Mouse (Mus musculus) lung, postnatal 4 days (tissue): ENCODE measurements at regions not wholly inside any gene's neighbourhood (a gene's known extent, or its start where the extent isn't known, plus 50 kb on each side); places are given as distances from the start of the nearest gene placed in this dataset.
"Not testable (repeated sequence)": the region's sequence is repeated elsewhere in the genome, so short reads cannot be mapped to it uniquely, and the experiment has no call there.

Experiments
- DNase-seq, 2 experiments: peaks; one replicate each; pipeline ENCODE4 v3.0.0; 2021

DNA sequence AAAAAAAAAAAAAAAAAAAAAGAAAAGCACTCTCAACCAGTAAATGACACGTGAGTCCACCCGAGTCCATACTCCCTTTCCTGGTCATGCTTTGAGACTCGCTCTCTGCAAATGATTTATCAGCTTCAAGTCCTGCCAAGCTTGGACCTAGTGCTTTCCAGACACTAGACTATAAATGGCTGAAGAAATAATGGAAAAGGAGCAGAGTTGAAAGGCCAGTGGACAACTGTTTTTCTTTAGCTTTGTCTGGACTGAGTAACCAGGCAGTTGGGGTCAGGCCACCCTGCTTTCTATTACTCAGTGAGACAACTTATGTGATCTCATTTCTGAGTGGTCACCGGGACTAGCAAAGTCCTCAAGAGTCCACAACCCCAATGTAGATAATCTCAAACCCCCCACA is 112.9 kb downstream of the Kcns3 start:
- DNase-seq: no peak

DNA sequence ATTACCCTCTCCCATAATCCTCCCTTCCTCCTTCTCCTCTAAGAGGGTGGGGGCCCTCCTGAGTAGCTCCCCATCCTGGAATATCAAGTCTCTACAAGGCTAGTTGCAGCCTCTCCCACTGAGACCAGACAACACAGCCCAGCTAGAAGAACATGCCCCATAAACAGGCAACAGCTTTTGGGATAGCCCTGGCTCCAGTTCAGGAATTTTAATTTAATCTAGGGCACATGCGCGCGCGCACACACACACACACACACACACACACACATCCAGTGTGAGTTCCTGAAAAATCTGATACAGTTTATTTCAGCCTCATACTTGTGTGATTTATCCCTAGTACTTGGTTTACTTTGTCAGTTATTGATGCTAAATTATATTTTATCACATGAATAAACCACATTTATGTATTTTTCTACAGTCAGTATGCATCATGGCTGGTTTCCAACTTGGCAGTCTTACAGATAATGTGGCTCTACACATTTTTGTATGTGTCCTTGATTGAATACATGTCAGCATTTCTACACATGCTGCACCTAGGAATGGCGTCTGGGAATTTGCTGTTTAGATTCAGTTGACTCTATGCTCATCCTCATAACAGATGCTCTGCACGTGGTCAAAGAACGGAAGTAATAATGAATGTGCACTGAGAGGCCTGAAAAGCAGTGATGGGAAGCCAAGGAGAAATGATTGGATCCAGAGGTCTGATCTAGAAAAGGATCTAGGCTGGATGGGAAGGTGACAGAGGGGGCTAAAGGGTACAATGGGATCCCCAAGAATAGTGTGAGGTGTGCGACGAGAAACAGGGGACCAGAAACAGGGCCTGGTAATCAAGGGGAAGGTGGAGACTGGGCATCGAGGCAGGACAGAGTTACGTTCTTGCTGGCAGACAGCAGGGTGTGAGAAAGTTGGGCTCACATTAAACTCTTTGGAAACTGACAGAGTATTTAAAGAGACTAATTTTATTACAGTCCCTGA is 130.0 kb downstream of the Kcns3 start:
- DNase-seq: peak in 1 of 2 experiments; percentile 21

DNA sequence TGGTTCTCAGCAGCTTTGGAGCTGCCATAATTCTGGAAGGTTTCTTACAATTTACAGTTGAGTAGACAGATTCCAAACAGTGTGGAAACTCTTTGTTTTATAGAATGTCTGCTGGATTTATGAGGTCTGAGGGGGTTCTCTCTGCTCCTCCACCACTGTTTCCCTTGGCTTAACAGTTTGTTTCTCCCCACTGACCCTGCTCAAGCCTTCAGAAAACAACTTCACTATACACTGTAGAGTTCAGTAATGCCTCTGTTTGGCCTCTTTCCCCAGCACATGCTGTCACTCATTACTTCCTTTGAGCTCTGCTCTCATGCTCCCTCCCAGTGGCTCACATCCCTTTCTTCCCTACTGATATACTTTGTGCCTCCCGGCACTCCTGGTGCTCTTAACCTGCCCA is 139.7 kb downstream of the Kcns3 start:
- no peak for DNase-seq

DNA sequence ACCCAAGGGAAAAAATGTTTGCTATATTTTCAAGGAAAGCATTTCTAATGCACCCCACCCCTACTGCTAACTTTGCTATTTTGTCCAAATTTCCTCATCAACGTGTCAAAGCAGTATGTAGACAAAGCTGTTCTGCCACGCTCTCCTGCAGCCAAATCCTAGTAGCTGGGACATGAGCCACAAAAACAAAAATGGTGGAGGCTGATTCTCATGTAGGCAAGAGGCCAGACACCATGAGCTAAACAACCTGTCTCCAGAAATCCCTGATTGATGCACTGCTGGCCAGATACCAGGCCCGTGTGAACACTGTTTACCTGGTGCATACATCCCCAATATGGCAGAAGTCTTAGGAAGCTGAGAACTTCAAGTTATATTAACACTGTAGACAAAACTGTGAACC is 166.6 kb downstream of the Kcns3 start:
- DNase-seq: no peak

DNA sequence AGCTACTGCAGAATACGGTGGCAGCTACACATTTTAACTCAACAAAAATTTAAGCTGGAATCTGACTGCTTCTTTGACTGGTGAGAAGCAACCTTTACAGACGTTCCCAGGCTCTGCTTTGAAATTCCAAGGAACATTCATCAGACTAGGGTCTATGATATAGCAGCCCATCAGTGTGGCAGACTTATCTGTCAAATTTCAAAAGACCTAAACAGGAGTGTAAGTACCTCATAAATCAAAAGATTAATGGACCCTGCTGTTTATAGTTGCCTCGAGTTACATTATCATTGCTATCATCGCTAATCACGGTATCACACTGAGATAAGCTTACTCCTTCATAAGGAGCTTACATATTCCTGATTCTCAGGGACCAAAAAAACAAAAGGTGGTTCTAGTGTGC is 201.7 kb downstream of the Kcns3 start:
- no peak for DNase-seq

DNA sequence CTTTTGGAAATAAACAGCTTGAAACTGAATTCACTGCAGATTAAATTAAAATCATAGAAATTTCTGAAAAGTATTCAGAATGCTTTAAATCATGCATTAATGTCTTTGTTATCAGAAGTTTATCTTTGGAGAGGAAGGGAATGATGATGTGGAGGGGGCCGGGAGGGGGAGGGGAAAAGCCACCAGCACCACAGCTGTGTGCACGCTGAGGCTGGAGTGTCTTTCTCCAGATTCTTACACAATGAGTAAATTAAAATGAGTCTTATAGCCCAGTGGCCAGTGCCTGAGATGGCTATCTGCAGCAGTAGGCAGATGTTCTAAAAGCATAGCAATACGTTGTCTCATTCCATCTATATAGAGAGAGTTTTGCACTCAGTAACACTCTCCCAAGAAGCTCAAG is 209.8 kb downstream of the Kcns3 start:
- no peak for DNase-seq

DNA sequence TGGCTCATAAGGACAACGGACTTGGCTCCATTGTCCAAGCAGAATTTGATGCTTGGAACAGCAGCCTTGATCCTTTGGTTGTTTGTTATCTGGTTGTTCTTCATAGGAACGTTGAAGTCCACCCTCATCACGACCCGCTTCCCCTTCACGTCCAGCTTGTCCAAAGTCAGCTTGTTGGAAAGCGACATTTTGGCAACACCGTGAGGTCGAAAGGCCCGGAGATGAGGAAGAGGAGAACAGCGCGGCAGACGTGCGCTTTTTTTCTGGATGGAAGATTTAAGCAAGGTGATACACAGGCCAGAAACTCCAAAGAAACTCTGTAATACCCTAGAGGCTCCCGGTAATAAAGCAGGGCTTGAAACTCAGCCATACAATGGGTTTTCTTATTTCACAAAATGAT is 250.8 kb downstream of the Kcns3 start:
- not testable (repeated sequence) for DNase-seq

DNA sequence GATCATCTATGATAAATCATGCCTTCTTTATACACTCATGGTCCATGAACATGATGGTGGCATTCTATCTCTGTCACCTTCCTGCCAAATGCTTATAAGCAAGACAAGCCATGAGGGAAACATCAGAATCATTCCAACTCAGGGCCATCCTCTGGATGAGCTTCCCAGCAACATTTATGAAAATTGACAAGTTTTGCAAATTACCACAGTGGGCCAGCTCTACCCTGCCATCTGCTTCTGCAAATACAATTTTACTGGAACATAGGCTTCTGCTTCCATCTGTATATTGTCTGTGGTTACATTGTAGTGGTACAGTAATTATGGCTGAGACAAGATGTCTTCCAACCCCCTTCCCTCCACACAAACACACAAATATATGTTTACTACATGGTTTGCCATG is 272.1 kb downstream of the Kcns3 start:
- no peak for DNase-seq

DNA sequence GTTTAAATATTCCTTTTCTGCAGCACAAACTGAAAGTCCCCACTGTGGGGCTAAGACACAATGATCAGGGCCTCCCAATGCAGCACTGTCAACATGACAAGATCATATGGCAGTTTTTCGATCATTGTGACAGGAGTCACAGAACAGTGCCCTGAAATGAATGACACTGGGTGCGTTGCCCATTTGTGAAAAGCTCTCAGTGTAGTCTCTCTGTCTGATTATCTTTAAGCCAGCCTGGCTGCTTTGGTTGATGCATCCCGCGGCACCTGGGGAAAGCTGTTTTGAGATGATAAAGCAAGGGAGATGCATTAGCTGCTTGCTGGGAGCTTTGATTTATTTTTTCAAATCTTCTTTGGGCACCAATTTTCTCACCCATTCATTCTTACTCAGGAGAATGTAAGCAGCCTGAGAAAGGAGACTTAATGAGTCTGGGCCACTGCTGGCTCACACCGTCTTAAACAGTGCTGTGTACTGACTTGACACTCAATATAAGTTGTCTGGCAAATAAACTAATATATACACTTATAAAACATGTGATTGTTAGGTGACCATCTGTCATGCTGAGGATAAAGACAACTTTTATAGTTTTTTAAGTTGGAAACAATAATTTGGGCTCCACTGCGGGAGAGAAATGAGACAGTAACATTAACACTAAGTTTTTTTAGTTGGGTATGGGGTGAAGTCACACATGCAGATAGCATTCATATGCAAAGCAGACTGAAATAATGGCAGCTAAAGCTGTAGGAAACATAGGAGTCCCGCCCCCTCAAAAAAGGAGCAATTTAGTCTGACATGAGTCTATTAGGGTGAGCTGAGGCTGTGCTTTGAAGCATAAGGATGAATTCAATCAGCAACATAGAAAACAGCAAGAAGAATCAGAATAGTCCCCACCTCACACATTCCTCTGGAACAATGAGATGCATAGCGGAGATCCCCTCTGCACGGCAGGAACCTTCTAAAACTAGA is 276.0 kb downstream of the Kcns3 start:
- no peak for DNase-seq

DNA sequence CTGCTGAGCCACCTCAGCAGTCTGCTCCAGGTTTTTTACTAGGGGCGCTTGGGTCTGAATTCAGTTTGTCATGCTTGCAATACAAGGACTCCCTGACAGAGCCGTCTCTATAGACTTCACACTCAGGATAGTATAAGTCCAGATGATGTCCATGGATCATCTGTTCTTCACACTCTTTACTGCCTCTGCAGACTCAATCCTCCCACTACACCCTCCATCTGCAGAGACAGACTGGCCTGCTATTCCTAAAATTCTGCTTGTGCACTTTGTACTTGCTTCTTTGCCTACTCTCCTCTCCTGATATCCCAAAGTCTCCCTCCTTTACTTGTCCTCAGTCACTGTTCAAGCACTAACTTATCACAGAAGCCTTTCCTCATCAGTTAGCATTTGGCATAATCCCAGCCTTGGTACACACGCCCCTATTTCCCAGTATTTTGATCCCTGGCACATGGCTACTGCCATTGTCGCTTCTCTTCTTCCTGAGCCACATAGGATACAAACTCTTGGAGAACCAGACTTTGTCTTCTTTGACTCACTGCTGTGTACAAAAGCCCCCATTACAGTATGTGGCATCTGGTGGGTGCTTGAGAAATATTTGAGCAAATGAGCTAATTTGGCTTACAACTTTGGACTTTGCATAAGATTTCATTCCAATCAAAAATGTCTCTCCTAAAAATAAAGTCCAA is 277.0 kb downstream of the Kcns3 start:
- no peak for DNase-seq

DNA sequence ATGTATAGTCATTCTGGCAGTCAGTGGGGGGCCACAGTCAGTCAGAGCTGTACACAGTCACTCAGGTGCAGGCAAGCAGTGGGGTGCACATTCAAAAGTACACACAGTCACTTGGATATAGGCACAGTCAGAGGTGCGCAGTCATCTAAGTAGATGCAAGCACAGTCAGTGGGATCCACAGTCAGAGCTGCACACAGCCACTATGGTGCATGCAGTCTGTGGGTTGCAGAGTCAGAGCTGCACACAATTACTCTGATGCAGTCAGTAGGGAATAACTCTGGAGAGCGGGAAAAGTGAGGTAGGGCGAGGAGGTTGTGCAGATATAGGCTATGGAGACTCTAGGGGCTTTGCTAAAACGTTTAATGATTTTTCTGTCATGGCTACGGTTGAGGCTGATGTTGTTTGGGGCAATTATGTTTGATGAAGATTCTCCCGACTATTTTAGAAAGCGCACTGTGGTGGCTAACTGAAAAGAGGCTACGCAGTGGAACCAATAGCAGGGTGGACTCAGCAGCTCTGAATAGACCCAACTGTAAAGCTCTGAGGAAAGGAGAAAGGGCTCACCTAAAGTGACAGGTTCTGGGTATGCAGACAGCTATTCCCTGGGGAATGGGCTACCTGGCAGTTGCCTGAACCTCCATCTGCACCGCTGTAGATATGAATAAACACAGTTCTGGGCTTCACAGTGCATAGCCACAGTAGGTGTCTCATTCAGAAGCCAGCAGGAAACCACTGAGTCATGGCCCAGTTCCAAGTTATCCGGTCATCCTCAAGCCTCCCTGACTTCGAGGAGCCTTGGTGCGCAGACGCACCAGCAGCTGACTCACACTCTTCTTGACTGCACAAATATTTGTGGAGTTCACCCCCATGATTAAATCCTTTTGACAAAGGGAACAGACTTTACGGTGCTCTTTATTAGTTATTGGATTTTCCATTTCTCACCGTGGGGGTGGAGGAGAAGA is 282.9 kb downstream of the Kcns3 start:
- DNase-seq: no peak

DNA sequence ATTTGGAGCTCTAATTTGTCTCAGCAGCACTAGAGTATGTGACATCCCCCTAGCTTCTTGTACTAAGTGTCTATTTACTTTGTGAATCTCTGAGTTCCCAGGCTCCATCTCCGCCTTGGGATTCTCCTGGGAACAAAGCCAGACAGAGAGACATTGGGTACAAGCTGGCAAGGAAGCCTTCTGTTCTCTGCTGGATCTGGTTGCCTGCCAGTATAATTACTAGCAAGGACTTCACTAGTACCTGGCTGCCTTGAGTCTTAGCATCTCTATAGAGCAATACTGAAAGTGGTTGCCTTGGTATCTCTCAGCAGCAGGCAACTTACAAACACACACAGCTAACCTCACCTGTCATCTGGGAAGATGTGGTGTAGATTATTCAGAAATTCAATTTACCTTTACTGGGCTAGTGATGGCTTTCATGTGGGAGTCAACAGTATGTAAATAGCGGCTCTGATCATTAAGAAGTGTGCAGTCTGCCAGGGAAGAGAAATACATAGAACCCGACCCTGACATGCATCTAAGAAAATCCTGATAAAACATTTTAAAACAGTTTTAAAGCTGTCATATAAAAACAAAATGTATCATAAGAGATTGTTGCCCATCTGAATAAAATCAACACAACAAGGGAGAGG is 283.8 kb downstream of the Kcns3 start:
- no peak for DNase-seq

DNA sequence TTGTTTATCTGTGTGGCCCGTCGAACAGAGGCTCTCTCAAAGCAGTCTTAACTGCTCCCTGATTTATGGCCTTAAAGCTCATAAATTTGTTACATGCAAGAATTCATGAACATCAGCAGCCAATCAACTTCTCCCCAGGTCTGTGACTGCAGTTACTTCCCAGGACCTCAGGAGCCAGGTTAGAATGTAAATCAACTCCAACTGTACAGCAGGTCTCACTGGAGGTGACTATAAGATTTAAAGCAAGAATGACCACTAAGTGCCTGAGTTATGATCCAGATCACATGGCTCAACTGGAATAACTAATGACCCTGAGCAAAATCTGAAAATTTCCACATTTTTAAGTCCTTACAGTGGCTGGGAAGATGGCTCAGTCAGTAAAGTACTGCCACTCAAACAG is 285.6 kb downstream of the Kcns3 start:
- no peak for DNase-seq

DNA sequence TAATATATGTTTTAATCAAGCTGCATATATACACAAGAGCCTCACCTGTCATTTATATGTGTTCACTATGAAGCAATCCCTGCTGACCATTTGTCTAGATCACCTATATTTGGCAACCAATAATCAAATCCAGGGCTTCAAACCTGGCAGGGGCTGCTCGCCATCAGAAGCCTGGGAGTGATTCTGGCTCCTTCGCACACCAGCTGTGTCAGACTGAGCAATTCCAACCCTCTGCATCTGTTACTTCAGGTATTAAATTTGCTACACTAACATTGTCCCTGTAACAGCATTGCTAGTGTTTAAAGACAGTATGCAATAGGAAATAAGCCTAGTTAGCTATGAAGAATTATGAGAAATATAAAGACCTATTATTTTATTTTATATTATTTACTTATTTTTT is 330.5 kb downstream of the Kcns3 start:
- DNase-seq: no peak

DNA sequence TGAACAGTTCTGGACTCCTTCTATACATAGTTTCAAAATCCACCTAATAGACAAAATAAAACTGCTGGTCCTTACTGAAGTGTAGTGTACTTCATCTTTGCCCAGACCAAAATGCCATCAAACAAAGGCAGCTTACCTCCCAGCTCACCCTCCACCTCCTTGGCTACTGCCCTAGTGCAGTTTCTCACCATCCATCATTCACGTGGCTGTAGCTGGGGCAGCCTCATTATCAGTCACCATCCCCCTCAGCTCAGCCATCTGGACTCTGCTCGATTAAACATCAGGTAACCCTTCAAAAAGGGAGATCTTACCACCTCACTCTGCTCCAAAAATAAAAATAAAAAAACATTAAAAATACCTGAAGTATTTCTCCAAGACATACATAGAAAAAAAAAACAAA is 332.8 kb downstream of the Kcns3 start:
- DNase-seq: no peak

DNA sequence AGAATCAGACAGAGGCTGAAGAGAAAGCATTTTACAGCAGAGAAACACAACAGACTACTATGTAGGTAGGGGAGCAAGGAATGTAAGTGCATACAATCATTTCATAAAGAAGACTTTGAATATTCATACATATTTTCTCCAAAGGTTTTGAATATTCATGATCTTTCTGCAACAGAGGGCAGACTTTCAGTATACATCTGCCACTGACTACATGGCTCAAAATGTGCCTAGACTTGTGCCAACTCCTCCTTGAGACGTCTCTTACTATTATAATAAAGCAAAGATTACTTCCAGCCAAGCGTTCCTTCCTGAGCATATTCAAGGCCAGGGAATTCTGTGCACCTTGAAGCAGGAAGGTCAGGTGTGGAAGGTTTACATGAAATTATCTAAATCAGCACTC is 333.3 kb downstream of the Kcns3 start:
- no peak for DNase-seq

DNA sequence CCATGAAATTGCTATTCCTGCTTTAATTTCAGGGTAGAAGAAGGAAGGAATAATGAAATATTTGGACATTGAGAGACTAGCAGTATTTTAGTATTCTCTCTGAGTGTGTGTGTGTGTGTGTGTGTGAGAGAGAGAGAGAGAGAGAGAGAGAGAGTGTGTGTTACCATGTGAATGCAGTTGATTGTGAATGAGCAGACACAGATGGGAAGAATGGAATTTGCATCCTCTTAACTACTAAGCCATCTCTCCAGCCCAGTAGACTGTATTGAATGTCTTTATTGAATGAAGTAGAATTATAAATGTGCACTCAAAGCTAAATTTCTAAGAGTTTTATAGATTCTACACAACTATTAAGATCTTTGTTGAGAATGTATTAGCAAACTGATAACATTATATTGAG is 340.3 kb downstream of the Kcns3 start:
- DNase-seq: no peak

DNA sequence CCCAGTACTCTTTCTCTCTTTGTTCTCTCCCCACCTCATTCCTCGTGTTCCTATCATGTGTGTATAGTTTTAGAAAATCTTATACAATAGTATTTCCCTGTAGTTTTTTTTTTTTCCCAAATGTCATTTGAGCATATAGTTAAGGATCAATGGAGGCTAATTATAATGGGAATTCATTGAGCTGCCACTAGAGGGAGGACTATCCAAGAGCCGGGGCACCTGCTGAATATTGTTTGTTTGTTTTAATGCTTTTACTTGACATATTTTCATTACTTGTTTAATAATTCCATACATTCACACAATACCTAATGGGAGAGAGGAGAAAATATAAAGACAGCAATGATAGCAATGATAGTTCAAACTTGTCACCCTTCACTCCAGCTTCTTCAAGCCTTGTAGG is 346.4 kb downstream of the Kcns3 start:
- no peak for DNase-seq
